Mouse (Mus musculus) heart, adult 2 months (tissue): ENCODE measurements around the gene A830018L16Rik.

ENCODE experiments used
- CTCF ChIP-seq: fragments of 200-600 bp; IDR thresholded peaks from 2 replicates; pipeline ENCODE4 v1.8.1; 2022; ENCODE audit warnings: antibody characterized with exemption, mild to moderate bottlenecking, moderate library complexity
- EP300 ChIP-seq: fragments of 200-500 bp; IDR thresholded peaks from 2 replicates; pipeline ENCODE4 v1.6.1; 2011; ENCODE audit warnings: low read depth, low read length, control low read depth; ENCODE audit not compliant: insufficient read depth
- POLR2A ChIP-seq: fragments of 200-500 bp; IDR thresholded peaks from 2 replicates; pipeline ENCODE4 v1.6.1; 2011; ENCODE audit warnings: mild to moderate bottlenecking, low read depth, low read length, control low read depth; ENCODE audit not compliant: insufficient read depth

GRCm38 (mm10) chr1:11580026-11580425 lies 166.1 kb downstream of the A830018L16Rik start:
- TF ChIP-seq POLR2A (no peak), EP300 (no peak), CTCF (no peak)
